Mouse (Mus musculus): ENCODE results near the gene Basp1.

GRCm38 (mm10) chr15:25428551-25428950 lies 15.0 kb upstream of the Basp1 start:
- TF ChIP-seq CTCF (IDR thresholded peaks at IDR 0.05; ENCODE audit: control insufficient read depth, insufficient read depth, low read length) = no peak
- no peak for TF ChIP-seq POLR2A (IDR thresholded peaks at IDR 0.05; ENCODE audit: borderline replicate concordance, control insufficient read depth, low read depth, low read length)
